Mouse (Mus musculus): ENCODE results near the gene Azgp1.

DNA sequence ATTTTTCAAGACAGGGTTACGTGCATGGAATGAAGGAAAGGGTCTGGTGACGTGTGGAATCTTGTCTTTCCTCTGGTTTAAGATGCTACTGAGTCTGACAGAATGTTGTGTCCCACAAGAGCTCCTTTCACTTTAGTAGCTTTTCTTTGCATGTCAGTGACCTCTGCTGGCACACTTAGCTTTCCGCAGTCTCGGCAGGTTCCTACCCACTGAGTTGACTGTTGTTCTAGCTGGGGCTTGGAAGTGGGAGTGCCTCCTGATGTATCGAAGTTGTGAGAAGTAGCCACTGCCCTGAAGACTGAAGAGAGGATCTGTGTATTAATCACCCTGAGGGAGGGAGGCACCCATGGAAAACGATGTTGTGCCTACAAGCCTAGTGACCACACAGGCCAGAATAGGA lies 30.1 kb upstream of the Azgp1 start:
- no peak for TF ChIP-seq CTCF (IDR thresholded peaks at IDR 0.05; ENCODE audit: insufficient read depth, low read depth, low read length)
- TF ChIP-seq POLR2A (IDR thresholded peaks at IDR 0.05; ENCODE audit: insufficient read depth, low read depth, low read length): no peak

Data from olfactory bulb, adult 2 months (tissue).